Mouse (Mus musculus): Measurements from ENCODE around the gene Cyth3. TPM values are rescaled to one million over a fixed set of nuclear protein-coding genes. Genes with fewer than 3 reads are reported as not detected.
A peak's percentile ranks its signal among the peaks of the same experiment; 100 is the strongest.

The Cyth3 gene
- polyA plus RNA-seq, 1 experiment from 2014 or later: 38.5 TPM

DNA sequence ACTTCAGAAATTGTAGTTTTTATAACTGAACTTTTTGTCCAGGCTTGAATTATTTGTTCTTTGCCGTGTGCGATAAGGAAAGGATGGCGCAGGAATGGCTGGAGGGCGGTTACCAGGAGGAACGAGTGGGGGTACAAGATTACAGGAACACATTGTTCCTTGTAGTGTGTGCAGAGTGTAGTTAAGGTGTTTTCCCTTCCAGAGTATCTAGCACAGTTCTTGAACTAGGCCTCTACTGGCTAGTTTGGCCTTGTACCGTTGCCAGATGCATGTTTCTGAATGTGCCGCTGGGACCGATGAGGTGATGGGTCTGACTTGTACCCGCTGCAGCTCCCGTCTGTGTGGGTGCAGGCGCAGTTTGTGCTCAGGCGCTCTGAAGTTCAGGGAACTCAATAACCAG, 3.2 kb downstream of the Cyth3 start:
- H3K27me3 ChIP-seq (ENCODE audit: control insufficient read depth, insufficient read depth, low read length): no peaks in the 10 kb centered on the region
- 66% methylated on average over 12 of the region's 12 CpGs for WGBS
- H3K4me1 ChIP-seq (ENCODE audit: control insufficient read depth, insufficient read depth, low read length): peaks cover 7% of the 10 kb centered on the region

GRCm38 (mm10) chr5:143625940-143626588, 3.8 kb downstream of the Cyth3 start:
- H3K27ac ChIP-seq (replicated peaks; ENCODE audit: low read depth, low read length): no peak overlapping the region
- DNase-seq (ENCODE audit: low spot score) (no peak), ATAC-seq (replicated peaks; ENCODE audit: insufficient number of reproducible peaks, low FRiP score, low TSS enrichment, low read depth) (no peak)
- WGBS: 31% methylated on average over 11 of the region's 11 CpGs
- no peak overlapping the region for H3K9ac ChIP-seq (replicated peaks; ENCODE audit: low read length)
- peak overlapping the region; percentile 0; the same call in 1 of the 2 replicates for H3K4me2 ChIP-seq (ENCODE audit: low read depth, low read length)
- H3K4me3 ChIP-seq (ENCODE audit: low read depth, low read length): no peak overlapping the region
- peaks cover 7% of the 10 kb centered on the region for H3K4me1 ChIP-seq (ENCODE audit: control insufficient read depth, insufficient read depth, low read length)
- no peaks in the 10 kb centered on the region for H3K36me3 ChIP-seq (replicated peaks; ENCODE audit: control insufficient read depth, insufficient read depth, low read depth, low read length)
- H3K27me3 ChIP-seq (ENCODE audit: control insufficient read depth, insufficient read depth, low read length): no peaks in the 10 kb centered on the region
- no peaks in the 10 kb centered on the region for H3K9me3 ChIP-seq (replicated peaks; ENCODE audit: control insufficient read depth, low read length)

More for the DNA sequence above, 3.2 kb downstream of the Cyth3 start:
- no peaks in the 10 kb centered on the region for H3K36me3 ChIP-seq (replicated peaks; ENCODE audit: control insufficient read depth, insufficient read depth, low read depth, low read length)
- DNase-seq (ENCODE audit: low spot score) (no peak), ATAC-seq (replicated peaks; ENCODE audit: insufficient number of reproducible peaks, low FRiP score, low TSS enrichment, low read depth) (no peak)
- H3K4me2 ChIP-seq (ENCODE audit: low read depth, low read length): no peak overlapping the region
- H3K27ac ChIP-seq (replicated peaks; ENCODE audit: low read depth, low read length): no peak overlapping the region
- no peak overlapping the region for H3K9ac ChIP-seq (replicated peaks; ENCODE audit: low read length)
- H3K4me3 ChIP-seq (ENCODE audit: low read depth, low read length): no peak overlapping the region
- no peaks in the 10 kb centered on the region for H3K9me3 ChIP-seq (replicated peaks; ENCODE audit: control insufficient read depth, low read length)

- no peaks in the 10 kb centered on the region for H3K36me3 ChIP-seq (replicated peaks; ENCODE audit: control insufficient read depth, insufficient read depth, low read depth, low read length)
- no peaks in the 10 kb centered on the region for H3K27me3 ChIP-seq (ENCODE audit: control insufficient read depth, insufficient read depth, low read length)
- no peak overlapping the region for H3K9ac ChIP-seq (replicated peaks; ENCODE audit: low read length)
- peaks cover 7% of the 10 kb centered on the region for H3K4me1 ChIP-seq (ENCODE audit: control insufficient read depth, insufficient read depth, low read length)
- 92% methylated on average over 6 of the region's 6 CpGs for WGBS
- no peak overlapping the region for H3K27ac ChIP-seq (replicated peaks; ENCODE audit: low read depth, low read length)
- H3K4me2 ChIP-seq (ENCODE audit: low read depth, low read length): no peak overlapping the region
- no peak for ATAC-seq (replicated peaks; ENCODE audit: insufficient number of reproducible peaks, low FRiP score, low TSS enrichment, low read depth)
- H3K9me3 ChIP-seq (replicated peaks; ENCODE audit: control insufficient read depth, low read length): no peaks in the 10 kb centered on the region
- DNase-seq (ENCODE audit: low spot score): no peak
- no peak overlapping the region for H3K4me3 ChIP-seq (ENCODE audit: low read depth, low read length)
Observed at GRCm38 (mm10) chr5:143627507-143627906, 5.3 kb downstream of the Cyth3 start.

GRCm38 (mm10) chr5:143627926-143628325, 5.7 kb downstream of the Cyth3 start:
- no peak overlapping the region for H3K4me3 ChIP-seq (ENCODE audit: low read depth, low read length)
- no peak overlapping the region for H3K27ac ChIP-seq (replicated peaks; ENCODE audit: low read depth, low read length)
- ATAC-seq (replicated peaks; ENCODE audit: insufficient number of reproducible peaks, low FRiP score, low TSS enrichment, low read depth): no peak
- WGBS: 93% methylated on average over 1 of the region's 1 CpGs
- no peaks in the 10 kb centered on the region for H3K36me3 ChIP-seq (replicated peaks; ENCODE audit: control insufficient read depth, insufficient read depth, low read depth, low read length)
- no peaks in the 10 kb centered on the region for H3K9me3 ChIP-seq (replicated peaks; ENCODE audit: control insufficient read depth, low read length)
- no peak for DNase-seq (ENCODE audit: low spot score)
- H3K9ac ChIP-seq (replicated peaks; ENCODE audit: low read length): no peak overlapping the region
- H3K4me1 ChIP-seq (ENCODE audit: control insufficient read depth, insufficient read depth, low read length): peaks cover 7% of the 10 kb centered on the region
- H3K4me2 ChIP-seq (ENCODE audit: low read depth, low read length): no peak overlapping the region
- H3K27me3 ChIP-seq (ENCODE audit: control insufficient read depth, insufficient read depth, low read length): no peaks in the 10 kb centered on the region

DNA sequence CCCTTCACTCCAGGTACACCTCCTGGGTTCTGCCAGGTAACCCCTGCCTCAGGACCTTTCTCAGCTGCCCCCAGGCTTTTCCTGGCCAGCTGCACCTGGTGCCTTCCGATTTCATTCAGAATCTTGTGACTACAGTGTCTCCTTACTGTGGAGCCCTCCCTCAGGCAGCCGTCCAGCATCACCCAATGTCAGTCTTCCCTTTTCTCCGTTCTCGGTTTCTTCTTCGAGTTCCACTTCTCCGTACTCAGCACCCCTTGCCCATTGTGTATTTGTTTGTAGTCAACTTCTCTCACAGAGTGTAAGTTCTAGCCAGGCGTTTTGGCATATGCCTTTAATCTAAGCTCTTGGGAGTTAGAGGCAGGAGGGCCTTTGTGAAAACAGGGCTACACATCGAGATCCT, 7.4 kb downstream of the Cyth3 start:
- Histone ChIP-seq H3K27me3 (ENCODE audit: control insufficient read depth, insufficient read depth, low read length) (no peaks in the 10 kb centered on the region), H3K36me3 (replicated peaks; ENCODE audit: control insufficient read depth, insufficient read depth, low read depth, low read length) (no peaks in the 10 kb centered on the region), H3K4me1 (ENCODE audit: control insufficient read depth, insufficient read depth, low read length) (peaks cover 10% of the 10 kb centered on the region), H3K9ac (replicated peaks; ENCODE audit: low read length) (no peak overlapping the region), H3K4me2 (ENCODE audit: low read depth, low read length) (no peak overlapping the region), H3K27ac (replicated peaks; ENCODE audit: low read depth, low read length) (no peak overlapping the region), H3K9me3 (replicated peaks; ENCODE audit: control insufficient read depth, low read length) (no peaks in the 10 kb centered on the region), H3K4me3 (ENCODE audit: low read depth, low read length) (no peak overlapping the region)
- no peak for ATAC-seq (replicated peaks; ENCODE audit: insufficient number of reproducible peaks, low FRiP score, low TSS enrichment, low read depth)
- no peak for DNase-seq (ENCODE audit: low spot score)
- 89% methylated on average over 8 of the region's 8 CpGs for WGBS

GRCm38 (mm10) chr5:143630214-143630613, 8.0 kb downstream of the Cyth3 start:
- Histone ChIP-seq H3K4me3 (ENCODE audit: low read depth, low read length) (no peak overlapping the region), H3K4me1 (ENCODE audit: control insufficient read depth, insufficient read depth, low read length) (peaks cover 13% of the 10 kb centered on the region), H3K27me3 (ENCODE audit: control insufficient read depth, insufficient read depth, low read length) (no peaks in the 10 kb centered on the region), H3K36me3 (replicated peaks; ENCODE audit: control insufficient read depth, insufficient read depth, low read depth, low read length) (no peaks in the 10 kb centered on the region), H3K9ac (replicated peaks; ENCODE audit: low read length) (no peak overlapping the region), H3K9me3 (replicated peaks; ENCODE audit: control insufficient read depth, low read length) (no peaks in the 10 kb centered on the region), H3K4me2 (ENCODE audit: low read depth, low read length) (no peak overlapping the region), H3K27ac (replicated peaks; ENCODE audit: low read depth, low read length) (no peak overlapping the region)
- DNase-seq (ENCODE audit: low spot score): no peak
- 94% methylated on average over 3 of the region's 3 CpGs for WGBS
- ATAC-seq (replicated peaks; ENCODE audit: insufficient number of reproducible peaks, low FRiP score, low TSS enrichment, low read depth): no peak

DNA sequence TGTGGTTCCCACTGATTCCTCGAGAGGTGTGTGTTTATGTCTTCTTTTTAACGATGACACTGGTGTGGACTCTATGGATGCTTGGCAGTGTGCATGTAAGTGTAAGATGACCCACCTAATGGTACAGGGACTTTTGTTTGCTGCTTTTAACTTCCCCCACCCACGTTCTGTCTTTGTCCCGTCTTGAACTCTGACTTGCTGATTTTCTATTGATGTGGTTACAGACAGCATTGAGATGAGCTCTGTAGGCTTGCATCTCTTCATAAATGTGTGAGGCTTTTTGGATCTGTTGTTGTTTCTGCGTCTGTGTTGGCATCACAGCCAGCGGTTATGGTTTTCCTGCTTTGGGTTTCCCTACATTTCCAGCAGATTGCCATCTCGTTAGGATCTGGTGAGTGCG, 8.5 kb downstream of the Cyth3 start:
- Histone ChIP-seq H3K9me3 (replicated peaks; ENCODE audit: control insufficient read depth, low read length) (no peaks in the 10 kb centered on the region), H3K36me3 (replicated peaks; ENCODE audit: control insufficient read depth, insufficient read depth, low read depth, low read length) (no peaks in the 10 kb centered on the region), H3K4me3 (ENCODE audit: low read depth, low read length) (no peak overlapping the region), H3K27me3 (ENCODE audit: control insufficient read depth, insufficient read depth, low read length) (no peaks in the 10 kb centered on the region), H3K9ac (replicated peaks; ENCODE audit: low read length) (no peak overlapping the region), H3K4me1 (ENCODE audit: control insufficient read depth, insufficient read depth, low read length) (peaks cover 13% of the 10 kb centered on the region), H3K27ac (replicated peaks; ENCODE audit: low read depth, low read length) (no peak overlapping the region), H3K4me2 (ENCODE audit: low read depth, low read length) (no peak overlapping the region)
- DNase-seq (ENCODE audit: low spot score): no peak
- ATAC-seq (replicated peaks; ENCODE audit: insufficient number of reproducible peaks, low FRiP score, low TSS enrichment, low read depth): no peak
- 85% methylated on average over 8 of the region's 8 CpGs for WGBS

GRCm38 (mm10) chr5:143631559-143631958, 9.3 kb downstream of the Cyth3 start:
- Histone ChIP-seq H3K9ac (replicated peaks; ENCODE audit: low read length) (no peak overlapping the region), H3K27me3 (ENCODE audit: control insufficient read depth, insufficient read depth, low read length) (no peaks in the 10 kb centered on the region), H3K4me2 (ENCODE audit: low read depth, low read length) (no peak overlapping the region), H3K4me1 (ENCODE audit: control insufficient read depth, insufficient read depth, low read length) (peaks cover 10% of the 10 kb centered on the region), H3K27ac (replicated peaks; ENCODE audit: low read depth, low read length) (no peak overlapping the region), H3K9me3 (replicated peaks; ENCODE audit: control insufficient read depth, low read length) (no peaks in the 10 kb centered on the region), H3K36me3 (replicated peaks; ENCODE audit: control insufficient read depth, insufficient read depth, low read depth, low read length) (no peaks in the 10 kb centered on the region), H3K4me3 (ENCODE audit: low read depth, low read length) (no peak overlapping the region)
- DNase-seq (ENCODE audit: low spot score) (no peak), ATAC-seq (replicated peaks; ENCODE audit: insufficient number of reproducible peaks, low FRiP score, low TSS enrichment, low read depth) (no peak)
- 73% methylated on average over 8 of the region's 8 CpGs for WGBS

All from embryonic facial prominence, embryonic 11.5 days (tissue).